Mouse (Mus musculus) hematopoietic stem cell, adult 5-6 weeks (primary cell): Measurements from ENCODE around the gene Gm45717. TPM values are rescaled to one million over a fixed set of nuclear protein-coding genes. Genes with fewer than 3 reads are reported as not detected.

Experiments used
- total RNA-seq: library from RNA; stranded (forward); fragments of 172-1452, 232-1000 nt; gene quantifications from 2 replicates; pipeline ENCODE4 v1.2.3, GENCODE M21; 2017

Gm45717 gene
- total RNA-seq, 1 experiment from 2014 or later = not detected

Other genes starting within 250 kb of the Gm45717 start
- gene Cyp2e1, start 192.2 kb downstream of the Gm45717 start, total RNA-seq = not detected in 2 replicates
- gene Syce1, start 168.1 kb downstream of the Gm45717 start, total RNA-seq = 0.88 and 1.8 TPM in 2 replicates
- 2.4 and 3.4 TPM in 2 replicates for gene Zfp941, start 133.8 kb downstream of the Gm45717 start, total RNA-seq
- gene Urah, start 120.9 kb downstream of the Gm45717 start, total RNA-seq = not detected in 2 replicates
- not detected in 2 replicates for gene Scgb1c1, start 110.4 kb downstream of the Gm45717 start, total RNA-seq
- not detected in 2 replicates for gene Odf3, start 108.1 kb downstream of the Gm45717 start, total RNA-seq
- 1.8 and 4.6 TPM in 2 replicates for gene Gm45785, start 99.6 kb downstream of the Gm45717 start, total RNA-seq
- 49.0 and 66.3 TPM in 2 replicates for gene Ric8a, start 99.0 kb downstream of the Gm45717 start, total RNA-seq
- gene Bet1l, start 98.4 kb downstream of the Gm45717 start, total RNA-seq = 28.2 and 36.1 TPM in 2 replicates
- gene Psmd13, start 74.0 kb downstream of the Gm45717 start, total RNA-seq = 131 and 147 TPM in 2 replicates
- 50.7 and 71.5 TPM in 2 replicates for gene Sirt3, start 73.6 kb downstream of the Gm45717 start, total RNA-seq
- not detected in 2 replicates for gene Cox8b, start 55.5 kb downstream of the Gm45717 start, total RNA-seq
- 0.25 and 0.35 TPM in 2 replicates for gene Nlrp6, start 35.0 kb downstream of the Gm45717 start, total RNA-seq
- gene Pgghg, start 14.5 kb downstream of the Gm45717 start, total RNA-seq = 11.2 and 17.7 TPM in 2 replicates
- gene Ifitm5, start 5.6 kb downstream of the Gm45717 start, total RNA-seq = 1.0 TPM in 1 of 2 replicates, not detected in the other
- 328 and 386 TPM in 2 replicates for gene Ifitm2, start 50 bp upstream of the Gm45717 start, total RNA-seq
- gene Ifitm1, start 11.3 kb upstream of the Gm45717 start, total RNA-seq = 250 and 359 TPM in 2 replicates
- gene Ifitm3, start 54.8 kb upstream of the Gm45717 start, total RNA-seq = 143 and 341 TPM in 2 replicates
- 68.4 and 203 TPM in 2 replicates for gene Ifitm6, start 62.0 kb upstream of the Gm45717 start, total RNA-seq
- not detected in 2 replicates for gene Gm17387, start 73.2 kb upstream of the Gm45717 start, total RNA-seq
- 4.1 and 6.6 TPM in 2 replicates for gene B4galnt4, start 105.2 kb upstream of the Gm45717 start, total RNA-seq
- 1.2 and 2.3 TPM in 2 replicates for gene Pkp3, start 122.3 kb upstream of the Gm45717 start, total RNA-seq
- gene Sigirr, start 144.6 kb upstream of the Gm45717 start, total RNA-seq = 22.0 and 32.5 TPM in 2 replicates
- not detected in 2 replicates for gene Ano9, start 161.9 kb upstream of the Gm45717 start, total RNA-seq
- 6.4 and 9.6 TPM in 2 replicates for gene Ptdss2, start 166.4 kb upstream of the Gm45717 start, total RNA-seq
- 34.4 and 61.9 TPM in 2 replicates for gene Rnh1, start 216.9 kb upstream of the Gm45717 start, total RNA-seq
- gene Hras, start 238.1 kb upstream of the Gm45717 start, total RNA-seq = 15.0 and 19.7 TPM in 2 replicates
- 0.60 and 0.75 TPM in 2 replicates for gene Lrrc56, start 238.2 kb upstream of the Gm45717 start, total RNA-seq